Mouse (Mus musculus): ENCODE measurements around the gene Apba2.

Apba2 gene

GRCm38 (mm10) chr7:64728181-64728591 lies 226.7 kb downstream of the Apba2 start:
- DNase-seq (ENCODE audit: low read depth) = no peak

GRCm38 (mm10) chr7:64728816-64729215 lies 227.3 kb downstream of the Apba2 start:
- DNase-seq (ENCODE audit: low read depth) = no peak

- no peak for DNase-seq (ENCODE audit: low read depth)
Measured at GRCm38 (mm10) chr7:64729785-64730184, 228.3 kb downstream of the Apba2 start.

GRCm38 (mm10) chr7:64739131-64739530 lies 237.6 kb downstream of the Apba2 start:
- no peak for DNase-seq (ENCODE audit: low read depth)

- peak; percentile 12 for DNase-seq (ENCODE audit: low read depth)
Measured at GRCm38 (mm10) chr7:64741333-64742307, 240.1 kb downstream of the Apba2 start.

GRCm38 (mm10) chr7:64743610-64744009 lies 242.1 kb downstream of the Apba2 start:
- DNase-seq (ENCODE audit: low read depth) = no peak

- peak; percentile 13 for DNase-seq (ENCODE audit: low read depth)
Measured at GRCm38 (mm10) chr7:64751465-64751864, 250.0 kb downstream of the Apba2 start.

- DNase-seq (ENCODE audit: low read depth) = no peak
Measured at GRCm38 (mm10) chr7:64752133-64752532, 250.6 kb downstream of the Apba2 start.

GRCm38 (mm10) chr7:64753678-64754077 lies 252.2 kb downstream of the Apba2 start:
- no peak for DNase-seq (ENCODE audit: low read depth)

GRCm38 (mm10) chr7:64754161-64754560 lies 252.7 kb downstream of the Apba2 start:
- no peak for DNase-seq (ENCODE audit: low read depth)

GRCm38 (mm10) chr7:64755141-64755540 lies 253.6 kb downstream of the Apba2 start:
- no peak for DNase-seq (ENCODE audit: low read depth)

- DNase-seq (ENCODE audit: low read depth) = no peak
Measured at GRCm38 (mm10) chr7:64765595-64765994, 264.1 kb downstream of the Apba2 start.

GRCm38 (mm10) chr7:64769768-64770167 lies 268.3 kb downstream of the Apba2 start:
- no peak for DNase-seq (ENCODE audit: low read depth)

GRCm38 (mm10) chr7:64770779-64771390 lies 269.4 kb downstream of the Apba2 start:
- DNase-seq (ENCODE audit: low read depth) = no peak

- DNase-seq (ENCODE audit: low read depth) = no peak
Measured at GRCm38 (mm10) chr7:64773465-64773864, 272.0 kb downstream of the Apba2 start.

GRCm38 (mm10) chr7:64776708-64777489 lies 275.4 kb downstream of the Apba2 start:
- DNase-seq (ENCODE audit: low read depth) = no peak

- DNase-seq (ENCODE audit: low read depth) = no peak
Measured at GRCm38 (mm10) chr7:64779501-64779900, 278.0 kb downstream of the Apba2 start.

- no peak for DNase-seq (ENCODE audit: low read depth)
Measured at GRCm38 (mm10) chr7:64785040-64785439, 283.5 kb downstream of the Apba2 start.

GRCm38 (mm10) chr7:64791145-64791544 lies 289.6 kb downstream of the Apba2 start:
- DNase-seq (ENCODE audit: low read depth) = no peak

GRCm38 (mm10) chr7:64792031-64792430 lies 290.5 kb downstream of the Apba2 start:
- DNase-seq (ENCODE audit: low read depth) = no peak

GRCm38 (mm10) chr7:64795554-64795953 lies 294.0 kb downstream of the Apba2 start:
- no peak for DNase-seq (ENCODE audit: low read depth)

Measured in fibroblast of lung, adult 2 months (primary cell).